Mouse (Mus musculus): Measurements from ENCODE around the gene Pold4.

DNA sequence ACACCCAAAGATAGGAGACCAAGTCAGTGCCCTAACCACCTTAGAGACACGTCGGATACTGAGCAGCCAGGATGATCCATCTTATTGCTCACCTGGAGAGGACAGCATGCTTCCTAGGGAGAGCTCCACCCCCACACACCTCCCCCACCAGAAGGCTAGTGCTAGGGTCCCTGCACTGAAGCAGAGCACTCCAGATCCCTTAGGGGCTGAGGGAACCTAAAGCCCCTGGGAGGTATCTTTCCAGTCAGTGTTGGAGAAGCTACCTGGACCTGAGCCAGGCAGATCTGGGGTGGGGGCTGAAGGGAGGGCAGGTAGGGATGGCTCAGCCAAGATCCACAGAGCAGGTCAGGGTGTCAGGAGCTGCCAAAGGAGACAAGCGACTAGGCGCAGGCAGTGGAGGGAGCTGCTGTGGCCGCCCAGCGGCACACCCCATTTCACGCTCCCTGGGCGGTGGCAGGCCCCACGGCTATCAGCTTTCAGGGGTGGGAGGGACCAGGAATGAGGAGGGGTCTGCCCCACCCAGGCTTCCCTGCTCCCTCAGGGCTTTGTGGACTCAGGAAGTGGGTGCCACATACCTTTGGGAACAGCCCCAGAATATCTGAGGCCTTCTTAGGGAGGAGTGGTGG is 2.1 kb upstream of the Pold4 start:
- TF ChIP-seq CTCF (IDR thresholded peaks at IDR 0.05; ENCODE audit: extremely low read depth, insufficient read depth, low read length) (no peak), POLR2A (IDR thresholded peaks at IDR 0.05; ENCODE audit: extremely low read depth, insufficient read depth, low read length) (no peak)

Data from cortical plate, adult 2 months (tissue).